Mouse (Mus musculus) lung, embryonic 16.5 days (tissue): Measurements from ENCODE around the gene Cab39l. TPM values are rescaled to one million over a fixed set of nuclear protein-coding genes. Genes with fewer than 3 reads are reported as not detected.
A peak's percentile ranks its signal among the peaks of the same experiment; 100 is the strongest.

Source experiments
- ATAC-seq: fragments of 200-750 bp; cut with Nextera tagmentation; 2 replicates; pipeline ENCODE4 v1.8.0; 2017; ENCODE audit warnings: low read depth, mild to moderate bottlenecking, moderate library complexity
- H3K27ac ChIP-seq: fragments of 300-500 bp; sonication (generic); 2 replicates; pipeline ENCODE4 v1.5.1; 2014; ENCODE audit warnings: mild to moderate bottlenecking, control low read depth, low read length
- H3K27me3 ChIP-seq: fragments of 300-500 bp; sonication (generic); 2 replicates; pipeline ENCODE4 v1.6.1; 2014; ENCODE audit warnings: low read depth, low read length, mixed read lengths; ENCODE audit not compliant: control insufficient read depth, insufficient read depth
- H3K36me3 ChIP-seq: fragments of 300-500 bp; sonication (generic); 2 replicates; pipeline ENCODE4 v1.6.1; 2014; ENCODE audit warnings: low read length; ENCODE audit not compliant: control insufficient read depth, insufficient read depth
- H3K4me1 ChIP-seq: fragments of 300-500 bp; sonication (generic); replicated peaks from 2 replicates; pipeline ENCODE4 v1.6.1; 2014; ENCODE audit warnings: low read length, mixed read lengths; ENCODE audit not compliant: control insufficient read depth, insufficient read depth
- H3K4me2 ChIP-seq: fragments of 300-500 bp; sonication (generic); 2 replicates; pipeline ENCODE4 v1.6.1; 2014; ENCODE audit warnings: low read depth, low read length, control low read depth
- H3K4me3 ChIP-seq: fragments of 300-500 bp; sonication (generic); 2 replicates; pipeline ENCODE4 v1.5.1; 2014; ENCODE audit warnings: mild to moderate bottlenecking, low read length, control low read depth
- H3K9ac ChIP-seq: fragments of 300-500 bp; sonication (generic); 2 replicates; pipeline ENCODE4 v1.6.1; 2014; ENCODE audit warnings: low read length, control low read depth
- H3K9me3 ChIP-seq: fragments of 300-500 bp; sonication (generic); 2 replicates; pipeline ENCODE4 v1.6.1; 2016; ENCODE audit warnings: low read length; ENCODE audit not compliant: control insufficient read depth
- WGBS: fragments of 180-500 bp; shearing (Covaris S2); extraction: QIAGEN DNeasy Blood & Tissue Kit; methylation state at CpG from one replicate; pipeline ENCODE4 v1.1.7; 2014; 5-methylcytosine and 5-hydroxymethylcytosine counted together
- polyA plus RNA-seq: library from polyadenylated mRNA; unstranded; fragments of >200 nt; fragmentation: Nextera tagmentation; extraction: Ambion mirVana; gene quantifications from 2 replicates; pipeline ENCODE4 v1.2.1, GENCODE M21; 2015

The Cab39l gene
- polyA plus RNA-seq, 1 experiment from 2014 or later = 50.0 TPM

DNA sequence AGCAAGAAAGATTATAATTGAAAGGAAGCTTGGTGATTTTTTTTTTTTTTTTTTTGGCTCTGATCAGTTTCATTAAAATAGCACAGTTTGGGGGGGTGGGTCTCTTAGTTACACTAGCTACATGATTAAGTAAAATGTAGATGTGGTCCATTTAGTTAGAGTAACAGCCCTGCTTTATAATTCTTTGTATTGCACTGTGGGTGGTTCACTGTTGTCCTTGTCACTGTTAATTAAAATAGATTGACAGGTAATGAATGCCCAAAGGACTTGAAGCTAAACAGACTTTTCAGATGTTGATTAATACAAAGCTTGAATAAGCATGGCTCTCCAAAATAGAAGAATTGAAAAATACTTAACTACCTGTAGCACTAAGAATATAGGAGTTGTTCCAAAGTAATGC is 93.1 kb downstream of the Cab39l start:
- no peaks in the 10 kb centered on the region for H3K36me3 ChIP-seq
- no peak for ATAC-seq

DNA sequence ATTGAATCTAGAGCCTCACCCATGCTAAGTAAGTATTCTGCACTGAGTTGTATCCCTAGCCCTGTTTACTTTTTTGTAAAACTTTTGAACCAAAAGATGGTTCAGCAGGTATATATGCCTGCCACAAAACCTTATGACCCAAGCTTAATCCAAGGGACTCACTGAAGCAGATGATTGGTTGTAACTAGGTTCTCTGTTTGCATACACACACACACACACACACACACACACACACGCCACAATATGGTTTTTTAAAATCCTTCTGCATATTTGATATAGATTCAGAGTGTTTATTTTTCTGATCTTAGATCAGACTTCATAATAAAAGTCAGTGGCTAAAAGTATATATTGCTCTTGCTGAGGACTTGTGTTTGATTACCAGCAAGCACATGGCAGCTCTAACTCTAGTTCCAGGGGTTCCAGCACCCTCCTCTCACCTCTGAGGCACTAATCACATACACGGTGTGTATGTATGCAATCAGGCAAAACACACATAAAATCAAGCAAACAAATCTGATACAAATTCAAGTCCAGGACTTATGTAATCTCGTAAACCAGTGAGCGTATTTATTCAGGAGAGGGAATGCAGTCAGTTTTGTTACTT is 97.2 kb downstream of the Cab39l start:
- Histone ChIP-seq H3K4me2 (no peak overlapping the region), H3K4me1 (0 out of 2 replicates have a peak, but pooled peaks cover 3% of the 10 kb centered on the region), H3K4me3 (no peak overlapping the region), H3K9me3 (no peaks in the 10 kb centered on the region), H3K36me3 (no peaks in the 10 kb centered on the region), H3K9ac (no peak overlapping the region), H3K27me3 (no peaks in the 10 kb centered on the region), H3K27ac (no peak overlapping the region)
- no peak for ATAC-seq
- 69% methylated on average over 4 of the region's 4 CpGs for WGBS

More for the DNA sequence above, 93.1 kb downstream of the Cab39l start:
- Histone ChIP-seq H3K9me3 (no peaks in the 10 kb centered on the region), H3K27me3 (no peaks in the 10 kb centered on the region), H3K27ac (no peak overlapping the region), H3K4me2 (no peak overlapping the region), H3K9ac (no peak overlapping the region), H3K4me1 (peaks cover 10% of the 10 kb centered on the region; the same call in 1 of the 2 replicates), H3K4me3 (no peak overlapping the region)

DNA sequence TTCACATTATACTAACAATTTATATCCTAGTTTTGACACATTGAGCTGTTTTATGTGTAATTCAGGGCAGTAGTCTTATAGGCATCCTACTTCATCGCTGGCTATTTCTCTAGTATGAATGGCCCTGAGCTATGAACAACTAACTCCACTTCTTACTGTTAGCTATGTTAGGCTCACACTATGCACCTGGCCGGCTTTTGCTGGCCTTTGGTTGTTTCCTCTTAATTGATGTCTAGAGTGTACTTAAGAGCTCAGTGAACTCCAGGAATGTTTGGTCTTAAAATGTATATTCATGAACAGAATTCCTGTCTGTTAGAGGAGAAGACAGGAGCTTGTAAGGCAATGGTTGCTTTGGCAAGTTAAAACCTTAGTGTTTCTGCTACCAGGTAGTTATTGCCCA is 99.5 kb downstream of the Cab39l start:
- peak; percentile 60; the same call in 1 of the 2 replicates for ATAC-seq
- 57% methylated on average over 2 of the region's 2 CpGs for WGBS
- no peak overlapping the region for H3K9ac ChIP-seq
- H3K27me3 ChIP-seq = no peaks in the 10 kb centered on the region
- H3K4me2 ChIP-seq = no peak overlapping the region
- H3K27ac ChIP-seq = no peak overlapping the region; the same call in 1 of the 2 replicates
- H3K9me3 ChIP-seq = no peaks in the 10 kb centered on the region
- no peak overlapping the region for H3K4me3 ChIP-seq
- 0 out of 2 replicates have a peak, but pooled peaks cover 3% of the 10 kb centered on the region for H3K4me1 ChIP-seq
- H3K36me3 ChIP-seq = no peaks in the 10 kb centered on the region

DNA sequence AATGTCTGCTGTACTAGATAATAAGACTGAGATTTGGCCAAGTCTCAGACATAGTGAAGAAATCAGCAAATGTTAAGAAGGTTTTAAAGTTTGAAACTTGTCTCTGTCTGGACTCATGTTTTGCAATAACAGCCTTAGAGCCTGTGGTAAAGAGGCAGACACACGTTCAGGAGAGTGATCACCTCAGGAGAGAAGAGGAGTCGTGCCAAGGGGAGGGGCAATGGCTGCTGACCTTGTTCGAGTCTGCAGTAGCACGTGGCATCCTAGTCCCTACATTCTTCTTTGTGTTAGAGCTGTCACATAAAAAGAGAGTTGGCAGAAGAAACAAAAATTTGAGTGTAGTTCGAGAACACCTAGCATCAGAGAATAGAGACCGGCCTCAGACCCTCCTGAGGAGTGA is 100.0 kb downstream of the Cab39l start:
- Histone ChIP-seq H3K4me2 (no peak overlapping the region), H3K4me3 (no peak overlapping the region), H3K4me1 (0 out of 2 replicates have a peak, but pooled peaks cover 3% of the 10 kb centered on the region), H3K27ac (no peak overlapping the region; the same call in 1 of the 2 replicates), H3K9ac (no peak overlapping the region), H3K9me3 (no peaks in the 10 kb centered on the region), H3K36me3 (no peaks in the 10 kb centered on the region), H3K27me3 (no peaks in the 10 kb centered on the region)
- WGBS = 59% methylated on average over 6 of the region's 6 CpGs
- no peak for ATAC-seq

DNA sequence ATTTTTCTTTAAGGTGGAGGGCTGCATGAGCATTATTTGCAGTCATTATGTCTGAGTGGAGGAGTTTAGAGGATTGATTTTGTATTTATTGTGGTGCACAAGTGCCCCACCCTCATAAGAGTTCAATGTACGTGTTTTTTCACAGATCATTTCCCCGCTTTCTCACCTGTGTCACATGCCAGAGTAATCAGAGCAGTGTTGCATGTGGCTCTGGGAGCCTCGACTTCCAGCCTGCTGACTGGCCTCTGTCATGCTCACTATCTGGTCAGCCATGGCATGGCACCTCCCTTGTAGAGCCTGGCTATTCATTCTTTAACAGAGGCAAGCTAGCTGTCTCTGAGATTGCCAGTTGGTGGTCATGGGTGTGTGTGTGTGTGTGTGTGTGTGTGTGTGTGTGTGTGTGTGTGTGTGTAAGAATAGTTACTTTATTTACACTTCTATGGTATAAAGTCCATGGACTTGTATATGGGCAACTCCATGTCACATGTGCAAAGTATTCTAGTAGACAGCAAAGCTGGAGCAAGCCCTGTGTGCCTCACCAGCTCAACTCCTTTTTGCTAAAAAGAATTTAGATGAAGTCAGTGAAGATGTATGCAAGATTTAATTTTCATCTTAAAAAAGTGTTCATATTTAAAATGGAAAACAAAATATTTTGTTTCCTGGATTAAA is 102.5 kb downstream of the Cab39l start:
- H3K36me3 ChIP-seq = no peaks in the 10 kb centered on the region
- H3K4me1 ChIP-seq = peaks cover 6% of the 10 kb centered on the region
- H3K4me3 ChIP-seq = no peak overlapping the region
- no peak overlapping the region for H3K27ac ChIP-seq
- H3K9me3 ChIP-seq = no peaks in the 10 kb centered on the region
- ATAC-seq = no peak
- H3K4me2 ChIP-seq = no peak overlapping the region
- H3K9ac ChIP-seq = no peak overlapping the region
- 86% methylated on average over 3 of the region's 3 CpGs for WGBS
- no peaks in the 10 kb centered on the region for H3K27me3 ChIP-seq

DNA sequence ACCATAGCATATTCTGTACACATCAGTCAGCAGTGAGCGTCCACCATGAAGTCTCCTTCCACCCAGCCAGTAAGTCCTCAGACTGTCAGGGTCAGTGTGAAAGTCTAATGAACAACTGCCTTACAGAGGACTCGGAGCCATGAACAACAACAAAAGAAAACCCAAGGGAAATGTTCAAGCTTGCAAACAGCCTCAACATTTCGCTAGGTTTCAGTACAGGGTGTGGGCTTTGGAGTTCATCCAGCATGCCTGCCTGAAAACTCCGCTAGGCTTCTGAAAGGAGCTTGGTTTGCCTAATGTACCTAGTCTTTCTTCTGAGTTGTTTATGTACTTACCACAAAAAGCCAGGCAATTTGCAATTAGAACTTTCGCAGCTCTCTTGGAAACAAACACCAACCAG is 103.2 kb downstream of the Cab39l start:
- H3K4me2 ChIP-seq = no peak overlapping the region
- 70% methylated on average over 5 of the region's 5 CpGs for WGBS
- no peaks in the 10 kb centered on the region for H3K27me3 ChIP-seq
- no peaks in the 10 kb centered on the region for H3K9me3 ChIP-seq
- no peak overlapping the region for H3K4me3 ChIP-seq
- H3K36me3 ChIP-seq = no peaks in the 10 kb centered on the region
- H3K27ac ChIP-seq = peak overlapping the region; percentile 12; the same call in 1 of the 2 replicates
- no peak overlapping the region for H3K9ac ChIP-seq
- no peak for ATAC-seq
- peaks cover 9% of the 10 kb centered on the region for H3K4me1 ChIP-seq

DNA sequence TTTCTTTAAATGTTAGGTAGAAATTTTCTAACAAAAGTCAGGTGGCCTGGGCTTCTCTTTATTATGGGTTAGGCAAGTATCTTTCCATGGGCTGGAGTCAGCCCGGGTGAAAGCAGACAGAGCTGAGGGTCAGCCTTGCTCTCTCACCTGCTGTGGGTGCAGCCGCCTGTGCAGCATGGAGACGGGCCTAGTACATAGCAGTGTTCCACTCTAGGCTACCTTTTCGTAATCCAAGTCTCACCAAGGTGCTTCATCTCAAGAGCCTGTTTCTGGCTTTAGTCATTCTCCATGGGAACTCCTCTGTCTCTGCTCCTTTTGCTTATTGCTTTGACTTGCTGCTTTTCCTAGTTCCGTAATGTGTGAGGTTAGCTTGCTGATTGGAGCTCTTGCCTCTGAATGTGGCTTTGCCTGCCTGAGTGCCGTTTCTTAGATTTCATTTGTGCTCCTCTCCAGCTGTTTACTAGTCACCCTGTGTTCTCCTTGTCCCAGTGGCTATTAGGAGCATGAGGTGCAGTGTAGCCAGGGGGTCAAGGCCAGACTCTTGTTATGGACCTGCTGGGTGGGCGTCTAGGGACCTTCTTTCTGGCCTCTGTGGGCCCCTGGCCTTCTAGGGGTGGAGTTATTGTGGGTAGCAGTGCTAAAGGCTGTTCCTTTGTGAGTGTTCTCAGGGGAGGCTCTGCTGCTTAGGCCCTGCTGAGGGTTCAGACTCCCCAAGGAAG is 105.5 kb downstream of the Cab39l start:
- Histone ChIP-seq H3K4me1 (peaks cover 19% of the 10 kb centered on the region), H3K27me3 (no peaks in the 10 kb centered on the region), H3K9me3 (no peaks in the 10 kb centered on the region), H3K27ac (peak overlapping the region; percentile 63), H3K9ac (no peak overlapping the region), H3K4me2 (no peak overlapping the region), H3K36me3 (no peaks in the 10 kb centered on the region), H3K4me3 (no peak overlapping the region)
- 0 out of 2 replicates have a peak, but pooled peaks have one; percentile 37 for ATAC-seq
- WGBS = 62% methylated on average over 7 of the region's 7 CpGs

DNA sequence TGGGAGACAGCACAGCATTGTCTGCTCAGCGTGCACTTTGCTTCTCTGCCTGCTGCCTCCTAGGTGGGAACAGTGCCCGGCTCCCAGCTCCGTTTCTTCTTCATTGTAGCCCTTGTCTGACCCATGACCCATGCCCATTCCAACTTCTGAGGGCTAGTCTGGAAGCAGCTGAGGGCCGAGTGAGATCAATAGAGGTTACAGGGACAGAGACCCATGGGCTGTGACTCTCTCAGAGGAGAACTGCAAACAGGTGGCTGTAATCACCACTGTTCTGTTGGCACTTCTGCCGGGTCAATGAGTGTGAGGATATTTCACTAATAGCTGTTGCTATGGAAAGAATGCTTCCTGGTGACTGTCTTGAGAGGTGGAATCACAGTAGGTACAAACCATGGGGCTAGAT is 106.8 kb downstream of the Cab39l start:
- no peaks in the 10 kb centered on the region for H3K36me3 ChIP-seq
- H3K27ac ChIP-seq = no peak overlapping the region
- no peaks in the 10 kb centered on the region for H3K27me3 ChIP-seq
- no peaks in the 10 kb centered on the region for H3K9me3 ChIP-seq
- no peak for ATAC-seq
- no peak overlapping the region for H3K4me3 ChIP-seq
- peaks cover 19% of the 10 kb centered on the region for H3K4me1 ChIP-seq
- no peak overlapping the region for H3K9ac ChIP-seq
- no peak overlapping the region for H3K4me2 ChIP-seq
- 44% methylated on average over 5 of the region's 5 CpGs for WGBS

DNA sequence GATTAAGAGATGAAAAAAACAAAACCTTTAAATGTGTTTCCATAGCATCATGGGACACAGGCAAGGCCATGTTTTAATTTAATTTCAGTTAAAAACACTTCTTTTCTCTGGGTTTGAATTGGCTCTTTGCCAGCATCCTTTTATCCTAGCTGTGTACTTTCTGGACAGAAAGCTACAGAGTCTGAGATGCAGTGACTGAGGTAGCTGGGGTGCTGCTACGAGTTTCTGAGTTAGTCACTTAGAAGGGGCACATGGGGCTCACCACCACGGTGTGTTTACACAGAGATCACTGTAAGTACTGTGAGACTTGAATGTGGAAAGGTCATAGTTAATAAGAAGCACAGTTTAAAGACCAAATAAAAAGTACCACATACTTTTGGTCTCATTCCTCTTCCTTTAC is 107.8 kb downstream of the Cab39l start:
- ATAC-seq = peak; percentile 52; the same call in 1 of the 2 replicates

More for the DNA sequence above, 107.8 kb downstream of the Cab39l start:
- Histone ChIP-seq H3K4me2 (no peak overlapping the region), H3K36me3 (no peaks in the 10 kb centered on the region), H3K4me1 (peaks cover 19% of the 10 kb centered on the region), H3K27me3 (no peaks in the 10 kb centered on the region), H3K9me3 (no peaks in the 10 kb centered on the region), H3K4me3 (no peak overlapping the region), H3K9ac (no peak overlapping the region), H3K27ac (peak overlapping the region; percentile 75)
- WGBS = 42% methylated on average over 2 of the region's 2 CpGs
